Comparison of ENCODE assay signal across 23 mouse cellular contexts in the genomic region with DNA sequence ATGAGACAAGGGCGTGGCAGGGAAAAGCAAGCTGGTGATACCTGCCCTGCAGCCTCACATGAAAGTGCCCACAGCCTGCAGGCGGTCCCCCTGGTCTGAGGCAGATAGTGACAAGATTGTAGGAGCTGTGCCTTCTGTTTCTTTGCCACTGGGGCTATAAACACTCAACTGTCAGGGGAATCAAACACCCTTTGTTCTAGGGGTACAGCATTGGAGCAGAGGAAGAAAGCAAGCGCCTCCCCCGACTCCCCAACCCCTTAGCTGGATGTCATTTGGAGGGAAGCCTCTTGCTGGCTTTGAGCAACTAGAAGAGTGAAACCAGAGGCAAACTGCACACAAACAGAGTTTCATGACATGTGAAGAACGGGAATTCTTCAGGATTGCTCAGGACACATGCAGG. TPM values are rescaled to one million over a fixed set of nuclear protein-coding genes. Genes with fewer than 3 reads are reported as not detected.
A peak's percentile ranks its signal among the peaks of the same experiment; 100 is the strongest.
DNase-seq lines count a peak whose midpoint lies in the region; ATAC-seq and TF ChIP-seq lines count a peak whose summit lies in the region.
"Had no signal": no experiment of that assay in that cellular context is flagged by ENCODE, and none has a peak within 500 bp of the region (broad histone marks: within the 10 kb centered on the region; RNA-seq: fewer than 3 reads in every experiment).

No protein-coding gene starts in this region.

- H3K36me3 ChIP-seq in hindbrain, embryonic 14.5 days (replicated peaks; ENCODE audit: control insufficient read depth, insufficient read depth): no peaks in the 10 kb centered on the region
- H3K36me3 ChIP-seq in hindbrain, postnatal 0 days (ENCODE audit: insufficient read depth, low read length): no peaks in the 10 kb centered on the region
- no peaks in the 10 kb centered on the region for H3K36me3 ChIP-seq in intestine, embryonic 15.5 days
- H3K36me3 ChIP-seq in intestine, embryonic 16.5 days (ENCODE audit: control insufficient read depth, insufficient read depth, low read length): no peaks in the 10 kb centered on the region
- H3K36me3 ChIP-seq in neural tube, embryonic 11.5 days (ENCODE audit: control insufficient read depth, insufficient read depth, low read length): peaks cover 2% of the 10 kb centered on the region
- H3K36me3 ChIP-seq in neural tube, embryonic 13.5 days: 0 out of 2 replicates have a peak, but pooled peaks cover 3% of the 10 kb centered on the region
- H3K36me3 ChIP-seq: heart, embryonic 15.5 days had no signal

- 61% methylated on average over 5 of the region's 5 CpGs for WGBS in hindbrain, embryonic 14.5 days
- WGBS in hindbrain, postnatal 0 days: 51% methylated on average over 5 of the region's 5 CpGs
- WGBS in intestine, embryonic 15.5 days: 51% methylated on average over 5 of the region's 5 CpGs
- 45% methylated on average over 5 of the region's 5 CpGs for WGBS in intestine, embryonic 16.5 days
- WGBS in neural tube, embryonic 11.5 days: 37% methylated on average over 5 of the region's 5 CpGs
- 26% methylated on average over 5 of the region's 5 CpGs for WGBS in neural tube, embryonic 13.5 days

- 0 out of 2 replicates have a peak, but pooled peaks have one; percentile 15 for ATAC-seq in hindbrain, embryonic 14.5 days (ENCODE audit: low FRiP score)
- ATAC-seq in hindbrain, postnatal 0 days: no peak
- ATAC-seq in intestine, embryonic 15.5 days: no peak
- no peak; the same call in 1 of the 2 replicates for ATAC-seq in intestine, embryonic 16.5 days
- ATAC-seq in neural tube, embryonic 11.5 days (ENCODE audit: insufficient read depth, low FRiP score, low TSS enrichment): peak; percentile 20; the same call in 1 of the 2 replicates
- peak; percentile 62; the same call in 1 of the 2 replicates for ATAC-seq in neural tube, embryonic 13.5 days (ENCODE audit: low read depth)
- ATAC-seq: activated CD4-positive, CD25-positive, alpha-beta regulatory T cell, adult 4 months; forebrain, embryonic 14.5 days; Patski had no signal

- H3K27ac ChIP-seq in hindbrain, embryonic 14.5 days: no peak overlapping the region
- no peak overlapping the region for H3K27ac ChIP-seq in hindbrain, postnatal 0 days
- H3K27ac ChIP-seq in intestine, embryonic 15.5 days: no peak overlapping the region; the same call in 1 of the 2 replicates
- no peak overlapping the region for H3K27ac ChIP-seq in intestine, embryonic 16.5 days (ENCODE audit: low read length)
- no peak overlapping the region for H3K27ac ChIP-seq in neural tube, embryonic 11.5 days (ENCODE audit: low read depth, low read length)
- no peak overlapping the region for H3K27ac ChIP-seq in neural tube, embryonic 13.5 days (replicated peaks)
- H3K27ac ChIP-seq: heart, adult 2 months; heart, embryonic 15.5 days had no signal

- H3K4me1 ChIP-seq in hindbrain, embryonic 14.5 days (replicated peaks; ENCODE audit: control insufficient read depth, insufficient read depth, low read length): no peaks in the 10 kb centered on the region
- no peaks in the 10 kb centered on the region for H3K4me1 ChIP-seq in hindbrain, postnatal 0 days (ENCODE audit: insufficient read depth, low read length)
- H3K4me1 ChIP-seq in intestine, embryonic 15.5 days (replicated peaks): peaks cover 7% of the 10 kb centered on the region; the same call in 1 of the 2 replicates
- peaks cover 8% of the 10 kb centered on the region; the same call in 1 of the 2 replicates for H3K4me1 ChIP-seq in intestine, embryonic 16.5 days (ENCODE audit: control insufficient read depth, insufficient read depth, low read length)
- peaks cover 4% of the 10 kb centered on the region; the same call in 1 of the 2 replicates for H3K4me1 ChIP-seq in neural tube, embryonic 11.5 days (ENCODE audit: control insufficient read depth, insufficient read depth, low read length)
- H3K4me1 ChIP-seq in neural tube, embryonic 13.5 days (replicated peaks): peaks cover 29% of the 10 kb centered on the region

- no peak overlapping the region for H3K4me2 ChIP-seq in hindbrain, embryonic 14.5 days (replicated peaks)
- H3K4me2 ChIP-seq in hindbrain, postnatal 0 days (ENCODE audit: low read depth, low read length): no peak overlapping the region
- 0 out of 2 replicates have a peak overlapping the region, but pooled peaks have one; percentile 0 for H3K4me2 ChIP-seq in intestine, embryonic 15.5 days (replicated peaks)
- no peak overlapping the region for H3K4me2 ChIP-seq in intestine, embryonic 16.5 days (ENCODE audit: low read depth, low read length)
- no peak overlapping the region for H3K4me2 ChIP-seq in neural tube, embryonic 11.5 days (ENCODE audit: low read depth)
- no peak overlapping the region for H3K4me2 ChIP-seq in neural tube, embryonic 13.5 days
- H3K4me2 ChIP-seq: embryonic facial prominence, embryonic 13.5 days; heart, embryonic 11.5 days; heart, embryonic 15.5 days had no signal

- H3K27me3 ChIP-seq in hindbrain, embryonic 14.5 days (ENCODE audit: control insufficient read depth, insufficient read depth, low read length): no peaks in the 10 kb centered on the region
- H3K27me3 ChIP-seq in hindbrain, postnatal 0 days (ENCODE audit: insufficient read depth, low read length): no peaks in the 10 kb centered on the region
- H3K27me3 ChIP-seq in intestine, embryonic 15.5 days (replicated peaks): no peaks in the 10 kb centered on the region
- no peaks in the 10 kb centered on the region for H3K27me3 ChIP-seq in intestine, embryonic 16.5 days (replicated peaks; ENCODE audit: control insufficient read depth, insufficient read depth, low read length)
- H3K27me3 ChIP-seq in neural tube, embryonic 11.5 days (ENCODE audit: control insufficient read depth, insufficient read depth, low read length): no peaks in the 10 kb centered on the region
- H3K27me3 ChIP-seq in neural tube, embryonic 13.5 days: no peaks in the 10 kb centered on the region
- H3K27me3 ChIP-seq: CH12.LX; embryonic facial prominence, embryonic 13.5 days; heart, embryonic 15.5 days; Patski had no signal

- no peaks in the 10 kb centered on the region for H3K9me3 ChIP-seq in hindbrain, embryonic 14.5 days (ENCODE audit: control insufficient read depth, low read length)
- H3K9me3 ChIP-seq in hindbrain, postnatal 0 days (ENCODE audit: low read length): no peaks in the 10 kb centered on the region
- H3K9me3 ChIP-seq in intestine, embryonic 15.5 days: no peaks in the 10 kb centered on the region
- 0 out of 2 replicates have a peak, but pooled peaks cover 2% of the 10 kb centered on the region for H3K9me3 ChIP-seq in intestine, embryonic 16.5 days (ENCODE audit: control insufficient read depth, low read length)
- H3K9me3 ChIP-seq in neural tube, embryonic 11.5 days (ENCODE audit: control insufficient read depth, low read length): 0 out of 2 replicates have a peak, but pooled peaks cover 2% of the 10 kb centered on the region
- H3K9me3 ChIP-seq in neural tube, embryonic 13.5 days: no peaks in the 10 kb centered on the region
- H3K9me3 ChIP-seq: heart, embryonic 15.5 days had no signal

- no peak for DNase-seq in hindbrain, embryonic 14.5 days (ENCODE audit: low spot score)
- DNase-seq in hindbrain, postnatal 0 days (ENCODE audit: low spot score): no peak
- DNase-seq in neural tube, embryonic 11.5 days (ENCODE audit: low spot score): no peak
- no peak for DNase-seq in neural tube, embryonic 10.5 days (ENCODE audit: extremely low spot score, low spot score)
- no peak for DNase-seq in gastrocnemius, postnatal 10 days
- DNase-seq: adrenal gland, adult 2 months; adrenal gland, postnatal 25 days; cerebellum, adult 18-20 months; cerebellum, adult 9-11 months; cerebellum, postnatal 36 days; gastrocnemius, postnatal 14 days; heart, adult 2 months; heart, postnatal 14 days had no signal

- no peak overlapping the region for H3K9ac ChIP-seq in hindbrain, embryonic 14.5 days
- H3K9ac ChIP-seq in hindbrain, postnatal 0 days (replicated peaks; ENCODE audit: low read length): no peak overlapping the region
- H3K9ac ChIP-seq in intestine, embryonic 15.5 days: no peak overlapping the region
- H3K9ac ChIP-seq in intestine, embryonic 16.5 days (ENCODE audit: low read depth, low read length): no peak overlapping the region
- no peak overlapping the region for H3K9ac ChIP-seq in neural tube, embryonic 11.5 days (ENCODE audit: low read length)
- no peak overlapping the region for H3K9ac ChIP-seq in neural tube, embryonic 13.5 days
- H3K9ac ChIP-seq: embryonic facial prominence, embryonic 13.5 days; heart, embryonic 15.5 days had no signal

- no peak overlapping the region for H3K4me3 ChIP-seq in hindbrain, embryonic 14.5 days (replicated peaks; ENCODE audit: low read length)
- no peak overlapping the region for H3K4me3 ChIP-seq in hindbrain, postnatal 0 days (ENCODE audit: low read length)
- no peak overlapping the region for H3K4me3 ChIP-seq in intestine, embryonic 15.5 days (replicated peaks)
- no peak overlapping the region for H3K4me3 ChIP-seq in intestine, embryonic 16.5 days (ENCODE audit: low read length)
- no peak overlapping the region for H3K4me3 ChIP-seq in neural tube, embryonic 11.5 days (ENCODE audit: low read depth, low read length)
- H3K4me3 ChIP-seq in neural tube, embryonic 13.5 days: no peak overlapping the region
- H3K4me3 ChIP-seq: embryonic facial prominence, embryonic 13.5 days; heart, adult 2 months; heart, embryonic 15.5 days had no signal

- no peak for TF ChIP-seq CTCF in hindbrain, postnatal 0 days (IDR thresholded peaks at IDR 0.05; ENCODE audit: low read depth)

RNA-seq across cellular contexts. Expression of gene Rai14, which starts 8.7 kb away (rescaled TPM):
- polyA plus RNA-seq in hindbrain, embryonic 14.5 days (2014; fragmentation: Nextera tagmentation; extraction: Ambion mirVana): 11.6 and 12.9 TPM in 2 replicates
- 9.0 and 11.0 TPM in 2 replicates for total RNA-seq in hindbrain, postnatal 0 days (2014; rRNA removed)
- 5.1 and 5.7 TPM in 2 replicates for polyA plus RNA-seq in hindbrain, postnatal 0 days (2015; fragmentation: Nextera tagmentation; extraction: Ambion mirVana)
- polyA plus RNA-seq in intestine, embryonic 15.5 days (2015; fragmentation: Nextera tagmentation; extraction: Ambion mirVana): 16.8 and 17.4 TPM in 2 replicates
- 11.5 and 11.7 TPM in 2 replicates for polyA plus RNA-seq in intestine, embryonic 16.5 days (2015; fragmentation: Nextera tagmentation; extraction: Ambion mirVana)
- polyA plus RNA-seq in neural tube, embryonic 11.5 days (2014; fragmentation: Nextera tagmentation; extraction: Ambion mirVana): 84.2 and 87.0 TPM in 2 replicates
- 19.9 and 28.0 TPM in 2 replicates for polyA plus RNA-seq in neural tube, embryonic 13.5 days (2015; fragmentation: Nextera tagmentation; extraction: Ambion mirVana)
- 10 to 100 TPM in 1 of 2 experiments, 1 to 10 TPM in 1; 8.2 to 12.8 TPM for total RNA-seq in gastrocnemius, postnatal 10 days (2021)

Comparison
In these comparisons a context has a peak if more than half of its experiments do, and no peak if none do; other contexts are left out.
1. ATAC-seq: peak in hindbrain, embryonic 14.5 days (single experiment), neural tube, embryonic 11.5 days (single experiment) and neural tube, embryonic 13.5 days (single experiment); none in hindbrain, postnatal 0 days (single experiment), intestine, embryonic 15.5 days (single experiment) and intestine, embryonic 16.5 days (single experiment).